Mouse (Mus musculus) C3H10T1/2 (cell line): ENCODE measurements around the gene Gm6592. TPM values are rescaled to one million over a fixed set of nuclear protein-coding genes. Genes with fewer than 3 reads are reported as not detected.

Experiments
- polyA plus RNA-seq, 2 experiments: library from polyadenylated mRNA; unstranded; fragments of >200 nt; fragmentation: generic; extraction: Trizol; gene quantifications; one replicate each; pipeline ENCODE4 v1.2.1; 2012; ENCODE audit warnings: missing spikeins in 2 of 2

The Gm6592 gene
- not detected for polyA plus RNA-seq

GRCm38 (mm10) chrX:8843694-8844093 is at the start of gene Gm6592:
Gm6592 (plus strand) TSS chrX:8843994.

GRCm38 (mm10) chrX:8803391-8803790 is 40.4 kb upstream of the Gm6592 start, which contains the start of gene Ssxb5:
Ssxb5 (plus strand) TSS chrX:8803691.

GRCm38 (mm10) chrX:8873953-8874352 is 30.2 kb downstream of the Gm6592 start, which contains the start of gene Gm5751:
Gm5751 (plus strand) TSS chrX:8874253.

GRCm38 (mm10) chrX:8892343-8893155 is 48.8 kb downstream of the Gm6592 start, which contains the start of gene B630019K06Rik:
B630019K06Rik (plus strand) TSS chrX:8892382.

Other genes starting within 250 kb of the Gm6592 start
- not detected for gene Ssxb8, start 153.2 kb upstream of the Gm6592 start, polyA plus RNA-seq
- gene Ssx9, start 95.6 kb upstream of the Gm6592 start, polyA plus RNA-seq: not detected
- gene Ssxb5, start 40.3 kb upstream of the Gm6592 start, polyA plus RNA-seq: not detected
- under 1 TPM in 1 of 2 experiments, not detected in 1; 0.15 TPM for gene Gm5751, start 30.3 kb downstream of the Gm6592 start, polyA plus RNA-seq
- gene B630019K06Rik, start 48.4 kb downstream of the Gm6592 start, polyA plus RNA-seq: 1 to 10 TPM; 1.2 to 4.9 TPM
- gene Fthl17b, start 119.0 kb downstream of the Gm6592 start, polyA plus RNA-seq: not detected
- not detected for gene Fthl17c, start 132.6 kb downstream of the Gm6592 start, polyA plus RNA-seq
- under 1 TPM in 1 of 2 experiments, not detected in 1; 0.06 TPM for gene Fthl17d, start 142.8 kb downstream of the Gm6592 start, polyA plus RNA-seq
- gene Fthl17e, start 189.5 kb downstream of the Gm6592 start, polyA plus RNA-seq: under 1 TPM; 0.05 to 0.07 TPM
- not detected for gene Fthl17f, start 219.0 kb downstream of the Gm6592 start, polyA plus RNA-seq